Mouse (Mus musculus): ENCODE results near the gene Fbxl17. TPM values are rescaled to one million over a fixed set of nuclear protein-coding genes. Genes with fewer than 3 reads are reported as not detected.

Gene Fbxl17
- polyA plus RNA-seq, 1 experiment from 2014 or later, result 6.1 TPM

GRCm38 (mm10) chr17:63171890-63172491, 327.8 kb downstream of the Fbxl17 start:
- no peaks in the 10 kb centered on the region for H3K27me3 ChIP-seq
- no peaks in the 10 kb centered on the region for H3K36me3 ChIP-seq
- no peak overlapping the region for H3K4me2 ChIP-seq
- ATAC-seq (ENCODE audit: borderline replicate concordance, extremely low read depth, low FRiP score, low TSS enrichment), result no peak
- H3K9ac ChIP-seq, result no peak overlapping the region
- H3K4me1 ChIP-seq, result 0 out of 2 replicates have a peak, but pooled peaks cover 3% of the 10 kb centered on the region
- no peak overlapping the region for H3K4me3 ChIP-seq
- no peak overlapping the region for H3K27ac ChIP-seq
- no peaks in the 10 kb centered on the region for H3K9me3 ChIP-seq
- WGBS, result 56% methylated on average over 5 of the region's 5 CpGs

- WGBS, result 43% methylated on average over 5 of the region's 5 CpGs
- no peak for ATAC-seq (ENCODE audit: borderline replicate concordance, extremely low read depth, low FRiP score, low TSS enrichment)
- Histone ChIP-seq H3K4me1 (0 out of 2 replicates have a peak, but pooled peaks cover 3% of the 10 kb centered on the region), H3K36me3 (no peaks in the 10 kb centered on the region), H3K27me3 (no peaks in the 10 kb centered on the region), H3K4me3 (no peak overlapping the region), H3K9me3 (no peaks in the 10 kb centered on the region), H3K4me2 (no peak overlapping the region), H3K9ac (no peak overlapping the region), H3K27ac (no peak overlapping the region)
Observed at GRCm38 (mm10) chr17:63171264-63171663, 328.6 kb downstream of the Fbxl17 start.

GRCm38 (mm10) chr17:63168019-63168788, 331.6 kb downstream of the Fbxl17 start:
- Histone ChIP-seq H3K36me3 (no peaks in the 10 kb centered on the region), H3K9ac (no peak overlapping the region), H3K9me3 (no peaks in the 10 kb centered on the region), H3K27ac (no peak overlapping the region), H3K4me3 (no peak overlapping the region), H3K4me1 (no peaks in the 10 kb centered on the region), H3K27me3 (no peaks in the 10 kb centered on the region), H3K4me2 (no peak overlapping the region)
- no peak for ATAC-seq (ENCODE audit: borderline replicate concordance, extremely low read depth, low FRiP score, low TSS enrichment)
- WGBS, result 60% methylated on average over 5 of the region's 5 CpGs

- H3K4me3 ChIP-seq, result no peak overlapping the region
- 57% methylated on average over 3 of the region's 3 CpGs for WGBS
- no peak overlapping the region for H3K9ac ChIP-seq
- ATAC-seq (ENCODE audit: borderline replicate concordance, extremely low read depth, low FRiP score, low TSS enrichment), result peak; percentile 55
- H3K27ac ChIP-seq, result no peak overlapping the region
- no peak overlapping the region for H3K4me2 ChIP-seq
- no peaks in the 10 kb centered on the region for H3K4me1 ChIP-seq
- H3K27me3 ChIP-seq, result no peaks in the 10 kb centered on the region
- no peaks in the 10 kb centered on the region for H3K36me3 ChIP-seq
- H3K9me3 ChIP-seq, result no peaks in the 10 kb centered on the region
Observed at GRCm38 (mm10) chr17:63167248-63167647, 332.6 kb downstream of the Fbxl17 start.

GRCm38 (mm10) chr17:63166692-63167091, 333.1 kb downstream of the Fbxl17 start:
- WGBS, result 56% methylated on average over 3 of the region's 3 CpGs
- ATAC-seq (ENCODE audit: borderline replicate concordance, extremely low read depth, low FRiP score, low TSS enrichment), result no peak
- no peaks in the 10 kb centered on the region for H3K27me3 ChIP-seq
- no peak overlapping the region for H3K4me3 ChIP-seq
- no peak overlapping the region for H3K27ac ChIP-seq
- no peaks in the 10 kb centered on the region for H3K4me1 ChIP-seq
- no peak overlapping the region for H3K9ac ChIP-seq
- H3K36me3 ChIP-seq, result no peaks in the 10 kb centered on the region
- H3K4me2 ChIP-seq, result no peak overlapping the region
- H3K9me3 ChIP-seq, result no peaks in the 10 kb centered on the region

- H3K4me3 ChIP-seq, result no peak overlapping the region
- H3K9me3 ChIP-seq, result no peaks in the 10 kb centered on the region
- H3K36me3 ChIP-seq, result no peaks in the 10 kb centered on the region
- H3K27me3 ChIP-seq, result no peaks in the 10 kb centered on the region
- no peaks in the 10 kb centered on the region for H3K4me1 ChIP-seq
- H3K27ac ChIP-seq, result no peak overlapping the region
- no peak overlapping the region for H3K4me2 ChIP-seq
- ATAC-seq (ENCODE audit: borderline replicate concordance, extremely low read depth, low FRiP score, low TSS enrichment), result no peak
- 85% methylated on average over 13 of the region's 13 CpGs for WGBS
- no peak overlapping the region for H3K9ac ChIP-seq
Observed at GRCm38 (mm10) chr17:63165847-63166246, 334.0 kb downstream of the Fbxl17 start.

- Histone ChIP-seq H3K9me3 (no peaks in the 10 kb centered on the region), H3K27me3 (no peaks in the 10 kb centered on the region), H3K36me3 (no peaks in the 10 kb centered on the region), H3K4me1 (0 out of 2 replicates have a peak, but pooled peaks cover 3% of the 10 kb centered on the region), H3K4me2 (no peak overlapping the region), H3K27ac (no peak overlapping the region), H3K9ac (no peak overlapping the region), H3K4me3 (no peak overlapping the region)
- ATAC-seq (ENCODE audit: borderline replicate concordance, extremely low read depth, low FRiP score, low TSS enrichment), result no peak
- 52% methylated on average over 1 of the region's 1 CpGs for WGBS
Observed at GRCm38 (mm10) chr17:63164289-63164688, 335.5 kb downstream of the Fbxl17 start.

- H3K9me3 ChIP-seq, result no peaks in the 10 kb centered on the region
- no peaks in the 10 kb centered on the region for H3K36me3 ChIP-seq
- peaks cover 11% of the 10 kb centered on the region; the same call in 1 of the 2 replicates for H3K4me1 ChIP-seq
- H3K9ac ChIP-seq, result no peak overlapping the region
- WGBS, result 75% methylated on average over 5 of the region's 5 CpGs
- no peak for ATAC-seq (ENCODE audit: borderline replicate concordance, extremely low read depth, low FRiP score, low TSS enrichment)
- H3K27me3 ChIP-seq, result no peaks in the 10 kb centered on the region
- H3K27ac ChIP-seq, result no peak overlapping the region
- no peak overlapping the region for H3K4me2 ChIP-seq
- no peak overlapping the region for H3K4me3 ChIP-seq
Observed at GRCm38 (mm10) chr17:63161953-63162352, 337.9 kb downstream of the Fbxl17 start.

GRCm38 (mm10) chr17:63159196-63159595, 340.6 kb downstream of the Fbxl17 start:
- no peaks in the 10 kb centered on the region for H3K27me3 ChIP-seq

GRCm38 (mm10) chr17:63158436-63158835, 341.4 kb downstream of the Fbxl17 start:
- Histone ChIP-seq H3K9ac (no peak overlapping the region), H3K9me3 (no peaks in the 10 kb centered on the region), H3K36me3 (no peaks in the 10 kb centered on the region), H3K27me3 (no peaks in the 10 kb centered on the region), H3K4me1 (peaks cover 11% of the 10 kb centered on the region; the same call in 1 of the 2 replicates), H3K4me3 (no peak overlapping the region), H3K27ac (no peak overlapping the region), H3K4me2 (no peak overlapping the region)
- ATAC-seq (ENCODE audit: borderline replicate concordance, extremely low read depth, low FRiP score, low TSS enrichment), result no peak
- WGBS, result 65% methylated on average over 3 of the region's 3 CpGs

More at GRCm38 (mm10) chr17:63159196-63159595, 340.6 kb downstream of the Fbxl17 start:
- Histone ChIP-seq H3K4me1 (peaks cover 11% of the 10 kb centered on the region; the same call in 1 of the 2 replicates), H3K4me3 (no peak overlapping the region), H3K27ac (no peak overlapping the region), H3K9ac (no peak overlapping the region), H3K4me2 (no peak overlapping the region), H3K9me3 (no peaks in the 10 kb centered on the region), H3K36me3 (no peaks in the 10 kb centered on the region)
- no peak for ATAC-seq (ENCODE audit: borderline replicate concordance, extremely low read depth, low FRiP score, low TSS enrichment)
- 52% methylated on average over 7 of the region's 7 CpGs for WGBS

- Histone ChIP-seq H3K4me2 (no peak overlapping the region), H3K4me3 (no peak overlapping the region), H3K9ac (no peak overlapping the region), H3K27me3 (no peaks in the 10 kb centered on the region), H3K4me1 (peaks cover 11% of the 10 kb centered on the region; the same call in 1 of the 2 replicates), H3K9me3 (no peaks in the 10 kb centered on the region), H3K36me3 (no peaks in the 10 kb centered on the region), H3K27ac (no peak overlapping the region)
- ATAC-seq (ENCODE audit: borderline replicate concordance, extremely low read depth, low FRiP score, low TSS enrichment), result peak; percentile 49; the same call in 1 of the 2 replicates
- WGBS, result 38% methylated on average over 6 of the region's 6 CpGs
Observed at GRCm38 (mm10) chr17:63157906-63158305, 341.9 kb downstream of the Fbxl17 start.

- H3K36me3 ChIP-seq, result no peaks in the 10 kb centered on the region
- no peak overlapping the region for H3K4me2 ChIP-seq
- H3K9me3 ChIP-seq, result no peaks in the 10 kb centered on the region
- H3K9ac ChIP-seq, result no peak overlapping the region
- ATAC-seq (ENCODE audit: borderline replicate concordance, extremely low read depth, low FRiP score, low TSS enrichment), result no peak
- H3K27ac ChIP-seq, result no peak overlapping the region
- peaks cover 11% of the 10 kb centered on the region; the same call in 1 of the 2 replicates for H3K4me1 ChIP-seq
- no peak overlapping the region for H3K4me3 ChIP-seq
- no peaks in the 10 kb centered on the region for H3K27me3 ChIP-seq
- 92% methylated on average over 7 of the region's 7 CpGs for WGBS
Observed at GRCm38 (mm10) chr17:63157019-63157418, 342.8 kb downstream of the Fbxl17 start.
